Mouse (Mus musculus): ENCODE results near the gene AC134908.4.

- TF ChIP-seq CTCF (IDR thresholded peaks at IDR 0.05; ENCODE audit: low read depth): no peak
- TF ChIP-seq EP300 (IDR thresholded peaks at IDR 0.05; ENCODE audit: low read depth): no peak
Measured at GRCm38 (mm10) chr17:25833291-25833663, 37.8 kb upstream of the AC134908.4 start, which contains the start of gene Stub1.

Data from liver, postnatal 0 days (tissue).